Mouse (Mus musculus): ENCODE measurements around the gene Smurf2. TPM values are rescaled to one million over a fixed set of nuclear protein-coding genes. Genes with fewer than 3 reads are reported as not detected.
A peak's percentile ranks its signal among the peaks of the same experiment; 100 is the strongest.

Gene Smurf2
- polyA plus RNA-seq, 1 experiment from 2014 or later = 4.8 TPM

GRCm38 (mm10) chr11:106819595-106819994, 100.9 kb downstream of the Smurf2 start:
- no peak for DNase-seq
- Histone ChIP-seq H3K27me3 (ENCODE audit: insufficient read depth, low read length) (no peaks in the 10 kb centered on the region), H3K9me3 (ENCODE audit: low read length) (no peaks in the 10 kb centered on the region), H3K9ac (replicated peaks) (no peak overlapping the region), H3K36me3 (replicated peaks; ENCODE audit: insufficient read depth, low read length) (peaks cover 75% of the 10 kb centered on the region), H3K4me3 (ENCODE audit: low read depth, low read length) (no peak overlapping the region), H3K4me2 (ENCODE audit: low read depth, low read length) (no peak overlapping the region), H3K27ac (ENCODE audit: low read depth) (peak overlapping the region; percentile 13; the same call in 1 of the 2 replicates), H3K4me1 (ENCODE audit: insufficient read depth) (peaks cover 8% of the 10 kb centered on the region; the same call in 1 of the 2 replicates)
- 69% methylated on average over 9 of the region's 9 CpGs for WGBS (ENCODE audit: insufficient replicate concordance)
- TF ChIP-seq CTCF (IDR thresholded peaks at IDR 0.05; ENCODE audit: low read depth) (no peak), EP300 (IDR thresholded peaks at IDR 0.05; ENCODE audit: low read depth) (no peak)
- ATAC-seq = peak; percentile 33; the same call in 1 of the 2 replicates

GRCm38 (mm10) chr11:106818341-106818740, 102.2 kb downstream of the Smurf2 start:
- DNase-seq (no peak), ATAC-seq (no peak)

GRCm38 (mm10) chr11:106817808-106818207, 102.7 kb downstream of the Smurf2 start:
- WGBS (ENCODE audit: insufficient replicate concordance) = 93% methylated on average over 6 of the region's 6 CpGs
- H3K27ac ChIP-seq (ENCODE audit: low read depth) = no peak overlapping the region
- H3K27me3 ChIP-seq (ENCODE audit: insufficient read depth, low read length) = no peaks in the 10 kb centered on the region
- no peak overlapping the region for H3K4me3 ChIP-seq (ENCODE audit: low read depth, low read length)
- H3K9me3 ChIP-seq (ENCODE audit: low read length) = no peaks in the 10 kb centered on the region
- H3K4me2 ChIP-seq (ENCODE audit: low read depth, low read length) = no peak overlapping the region
- H3K36me3 ChIP-seq (replicated peaks; ENCODE audit: insufficient read depth, low read length) = peaks cover 76% of the 10 kb centered on the region
- ATAC-seq (no peak), DNase-seq (no peak)
- TF ChIP-seq EP300 (IDR thresholded peaks at IDR 0.05; ENCODE audit: low read depth) (no peak), CTCF (IDR thresholded peaks at IDR 0.05; ENCODE audit: low read depth) (no peak)
- H3K9ac ChIP-seq (replicated peaks) = no peak overlapping the region
- peaks cover 16% of the 10 kb centered on the region; the same call in 1 of the 2 replicates for H3K4me1 ChIP-seq (ENCODE audit: insufficient read depth)

More at GRCm38 (mm10) chr11:106818341-106818740, 102.2 kb downstream of the Smurf2 start:
- Histone ChIP-seq H3K9me3 (ENCODE audit: low read length) (no peaks in the 10 kb centered on the region), H3K27me3 (ENCODE audit: insufficient read depth, low read length) (no peaks in the 10 kb centered on the region), H3K4me3 (ENCODE audit: low read depth, low read length) (no peak overlapping the region), H3K27ac (ENCODE audit: low read depth) (0 out of 2 replicates have a peak overlapping the region, but pooled peaks have one; percentile 13), H3K36me3 (replicated peaks; ENCODE audit: insufficient read depth, low read length) (peaks cover 77% of the 10 kb centered on the region), H3K4me1 (ENCODE audit: insufficient read depth) (peaks cover 16% of the 10 kb centered on the region; the same call in 1 of the 2 replicates), H3K4me2 (ENCODE audit: low read depth, low read length) (no peak overlapping the region), H3K9ac (replicated peaks) (no peak overlapping the region)
- 74% methylated on average over 9 of the region's 9 CpGs for WGBS (ENCODE audit: insufficient replicate concordance)
- TF ChIP-seq CTCF (IDR thresholded peaks at IDR 0.05; ENCODE audit: low read depth) (no peak), EP300 (IDR thresholded peaks at IDR 0.05; ENCODE audit: low read depth) (no peak)

- Histone ChIP-seq H3K4me3 (ENCODE audit: low read depth, low read length) (no peak overlapping the region), H3K9ac (replicated peaks) (no peak overlapping the region), H3K36me3 (replicated peaks; ENCODE audit: insufficient read depth, low read length) (peaks cover 73% of the 10 kb centered on the region), H3K27ac (ENCODE audit: low read depth) (no peak overlapping the region), H3K9me3 (ENCODE audit: low read length) (no peaks in the 10 kb centered on the region), H3K4me1 (ENCODE audit: insufficient read depth) (peaks cover 18% of the 10 kb centered on the region; the same call in 1 of the 2 replicates), H3K4me2 (ENCODE audit: low read depth, low read length) (no peak overlapping the region), H3K27me3 (ENCODE audit: insufficient read depth, low read length) (no peaks in the 10 kb centered on the region)
- TF ChIP-seq CTCF (IDR thresholded peaks at IDR 0.05; ENCODE audit: low read depth) (no peak), EP300 (IDR thresholded peaks at IDR 0.05; ENCODE audit: low read depth) (no peak)
- 84% methylated on average over 3 of the region's 3 CpGs for WGBS (ENCODE audit: insufficient replicate concordance)
- ATAC-seq (no peak), DNase-seq (no peak)
Observed at GRCm38 (mm10) chr11:106817156-106817555, 103.4 kb downstream of the Smurf2 start.

GRCm38 (mm10) chr11:106816316-106816715, 104.2 kb downstream of the Smurf2 start:
- Histone ChIP-seq H3K9me3 (ENCODE audit: low read length) (no peaks in the 10 kb centered on the region), H3K4me1 (ENCODE audit: insufficient read depth) (peaks cover 18% of the 10 kb centered on the region; the same call in 1 of the 2 replicates), H3K36me3 (replicated peaks; ENCODE audit: insufficient read depth, low read length) (peaks cover 74% of the 10 kb centered on the region), H3K27ac (ENCODE audit: low read depth) (no peak overlapping the region), H3K9ac (replicated peaks) (no peak overlapping the region), H3K4me2 (ENCODE audit: low read depth, low read length) (no peak overlapping the region), H3K4me3 (ENCODE audit: low read depth, low read length) (no peak overlapping the region), H3K27me3 (ENCODE audit: insufficient read depth, low read length) (no peaks in the 10 kb centered on the region)
- TF ChIP-seq EP300 (IDR thresholded peaks at IDR 0.05; ENCODE audit: low read depth) = no peak
- WGBS (ENCODE audit: insufficient replicate concordance) = 85% methylated on average over 7 of the region's 7 CpGs
- DNase-seq (no peak), ATAC-seq (no peak)

- Histone ChIP-seq H3K27me3 (ENCODE audit: insufficient read depth, low read length) (no peaks in the 10 kb centered on the region), H3K4me1 (ENCODE audit: insufficient read depth) (peaks cover 18% of the 10 kb centered on the region; the same call in 1 of the 2 replicates), H3K4me3 (ENCODE audit: low read depth, low read length) (no peak overlapping the region), H3K9me3 (ENCODE audit: low read length) (no peaks in the 10 kb centered on the region), H3K4me2 (ENCODE audit: low read depth, low read length) (no peak overlapping the region), H3K36me3 (replicated peaks; ENCODE audit: insufficient read depth, low read length) (peaks cover 76% of the 10 kb centered on the region), H3K9ac (replicated peaks) (no peak overlapping the region), H3K27ac (ENCODE audit: low read depth) (no peak overlapping the region)
- TF ChIP-seq CTCF (IDR thresholded peaks at IDR 0.05; ENCODE audit: low read depth) (no peak), EP300 (IDR thresholded peaks at IDR 0.05; ENCODE audit: low read depth) (no peak)
- 74% methylated on average over 2 of the region's 2 CpGs for WGBS (ENCODE audit: insufficient replicate concordance)
- ATAC-seq = no peak
- no peak for DNase-seq
Observed at GRCm38 (mm10) chr11:106815761-106816160, 104.8 kb downstream of the Smurf2 start.
